Mouse (Mus musculus) common myeloid progenitor, adult 5-6 weeks (primary cell): Measurements from ENCODE around the gene Obp1a. TPM values are rescaled to one million over a fixed set of nuclear protein-coding genes. Genes with fewer than 3 reads are reported as not detected.

Source experiments
- ATAC-seq: replicated peaks from 2 replicates; pipeline ENCODE4 v1.8.0; 2016; ENCODE audit warnings: low read depth, mild to moderate bottlenecking, moderate TSS enrichment, inconsistent platforms; ENCODE audit not compliant: poor library complexity, severe bottlenecking
- total RNA-seq: library from RNA; stranded (forward); fragments of 200-1000, 187-1606 nt; gene quantifications from 2 replicates; pipeline ENCODE4 v1.2.3, GENCODE M21; 2017

Obp1a gene
- total RNA-seq = not detected in 2 replicates

DNA sequence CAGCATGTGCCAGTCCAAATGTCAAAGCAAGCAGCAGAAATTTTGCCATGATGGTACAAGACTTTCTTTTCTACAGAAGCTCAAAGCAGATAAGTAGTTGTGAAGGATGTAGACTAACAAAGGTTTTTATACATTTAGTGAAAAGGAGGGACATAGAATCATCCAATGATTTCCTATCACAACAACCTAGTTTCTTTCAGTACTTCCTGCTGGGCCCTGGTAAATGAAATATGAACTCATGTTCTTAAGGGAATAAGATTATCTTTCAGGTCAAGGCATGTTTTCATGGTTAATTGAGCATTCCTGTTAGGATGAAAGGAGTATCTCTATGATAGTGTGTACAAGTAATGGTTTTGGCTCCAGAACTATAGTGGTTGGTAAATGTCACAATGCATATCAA, at the start of gene Obp1a:
Gene Obp1a, minus strand, starts transcription at position 101 of the 400 bp plus-strand sequence.
- no peak for ATAC-seq

DNA sequence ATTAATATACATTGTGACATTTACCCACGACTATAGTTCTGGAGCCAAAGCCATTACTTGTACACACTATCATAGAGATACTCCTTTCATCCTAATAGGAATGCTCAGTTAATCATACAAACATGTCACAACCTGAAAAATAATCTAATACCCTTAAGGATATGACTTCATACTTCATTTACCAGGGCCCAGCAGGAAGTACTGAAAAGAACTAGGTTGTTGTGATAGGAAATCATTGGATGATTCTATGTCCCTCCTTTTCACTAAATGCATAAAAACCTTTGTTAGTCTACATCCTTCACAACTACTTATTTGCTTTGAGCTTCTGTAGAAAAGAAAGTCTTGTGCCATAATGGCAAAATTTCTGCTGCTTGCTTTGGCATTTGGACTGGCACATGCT, 34.0 kb upstream of the Obp1a start, which contains the start of gene Gm5938:
Gene Gm5938, plus strand, starts transcription at position 301 of the 400 bp plus-strand sequence.
- no peak for ATAC-seq

Other genes with a start within 250 kb of the Obp1a start
- not detected in 2 replicates for gene Pbsn, start 237.8 kb downstream of the Obp1a start, total RNA-seq
- not detected in 2 replicates for gene Gm14744, start 226.6 kb downstream of the Obp1a start, total RNA-seq
- not detected in 2 replicates for gene 5430402E10Rik, start 166.3 kb downstream of the Obp1a start, total RNA-seq
- gene Gm5938, start 34.1 kb upstream of the Obp1a start, total RNA-seq = not detected in 2 replicates
- gene Obp1b, start 95.4 kb upstream of the Obp1a start, total RNA-seq = not detected in 2 replicates
- gene Gm14743, start 154.5 kb upstream of the Obp1a start, total RNA-seq = not detected in 2 replicates